Mouse (Mus musculus): ENCODE data around the gene Lrmda. TPM values are rescaled to one million over a fixed set of nuclear protein-coding genes. Genes with fewer than 3 reads are reported as not detected.

Lrmda gene
- polyA plus RNA-seq, 1 experiment from 2014 or later = 0.66 TPM

- ATAC-seq (ENCODE audit: insufficient read depth, low FRiP score, low TSS enrichment) (peak; percentile 60; the same call in 1 of the 2 replicates), DNase-seq (ENCODE audit: low spot score) (peak; percentile 38)
- no peak overlapping the region for H3K4me2 ChIP-seq (ENCODE audit: low read depth)
- peaks cover 4% of the 10 kb centered on the region; the same call in 1 of the 2 replicates for H3K4me1 ChIP-seq (ENCODE audit: control insufficient read depth, insufficient read depth, low read length)
- WGBS = 35% methylated on average over 7 of the region's 7 CpGs
- no peak overlapping the region for H3K9ac ChIP-seq (ENCODE audit: low read length)
- no peak overlapping the region for H3K4me3 ChIP-seq (ENCODE audit: low read depth, low read length)
- no peaks in the 10 kb centered on the region for H3K36me3 ChIP-seq (ENCODE audit: control insufficient read depth, insufficient read depth, low read length)
- H3K27ac ChIP-seq (ENCODE audit: low read depth, low read length) = 0 out of 2 replicates have a peak overlapping the region, but pooled peaks have one; percentile 39
- no peaks in the 10 kb centered on the region for H3K27me3 ChIP-seq (ENCODE audit: control insufficient read depth, insufficient read depth, low read length)
- H3K9me3 ChIP-seq (ENCODE audit: control insufficient read depth, low read length) = no peaks in the 10 kb centered on the region
Measured at GRCm38 (mm10) chr14:22060787-22061186, 41.3 kb downstream of the Lrmda start.

GRCm38 (mm10) chr14:22062117-22062855, 42.8 kb downstream of the Lrmda start:
- no peak overlapping the region for H3K27ac ChIP-seq (ENCODE audit: low read depth, low read length)
- H3K27me3 ChIP-seq (ENCODE audit: control insufficient read depth, insufficient read depth, low read length) = no peaks in the 10 kb centered on the region
- WGBS = 86% methylated on average over 9 of the region's 9 CpGs
- H3K4me1 ChIP-seq (ENCODE audit: control insufficient read depth, insufficient read depth, low read length) = peaks cover 3% of the 10 kb centered on the region; the same call in 1 of the 2 replicates
- ATAC-seq (ENCODE audit: insufficient read depth, low FRiP score, low TSS enrichment) (no peak), DNase-seq (ENCODE audit: low spot score) (no peak)
- H3K9ac ChIP-seq (ENCODE audit: low read length) = no peak overlapping the region
- H3K36me3 ChIP-seq (ENCODE audit: control insufficient read depth, insufficient read depth, low read length) = no peaks in the 10 kb centered on the region
- no peaks in the 10 kb centered on the region for H3K9me3 ChIP-seq (ENCODE audit: control insufficient read depth, low read length)
- no peak overlapping the region for H3K4me3 ChIP-seq (ENCODE audit: low read depth, low read length)
- no peak overlapping the region for H3K4me2 ChIP-seq (ENCODE audit: low read depth)

GRCm38 (mm10) chr14:22069169-22069568, 49.7 kb downstream of the Lrmda start:
- H3K4me3 ChIP-seq (ENCODE audit: low read depth, low read length) = no peak overlapping the region
- DNase-seq (ENCODE audit: low spot score) = no peak
- no peak overlapping the region for H3K9ac ChIP-seq (ENCODE audit: low read length)
- no peak for ATAC-seq (ENCODE audit: insufficient read depth, low FRiP score, low TSS enrichment)
- H3K36me3 ChIP-seq (ENCODE audit: control insufficient read depth, insufficient read depth, low read length) = no peaks in the 10 kb centered on the region
- no peak overlapping the region for H3K27ac ChIP-seq (ENCODE audit: low read depth, low read length)
- WGBS = 31% methylated on average over 2 of the region's 2 CpGs
- no peak overlapping the region for H3K4me2 ChIP-seq (ENCODE audit: low read depth)
- H3K4me1 ChIP-seq (ENCODE audit: control insufficient read depth, insufficient read depth, low read length) = no peaks in the 10 kb centered on the region
- H3K27me3 ChIP-seq (ENCODE audit: control insufficient read depth, insufficient read depth, low read length) = no peaks in the 10 kb centered on the region
- H3K9me3 ChIP-seq (ENCODE audit: control insufficient read depth, low read length) = no peaks in the 10 kb centered on the region

GRCm38 (mm10) chr14:22073385-22073784, 53.9 kb downstream of the Lrmda start:
- no peak overlapping the region for H3K4me3 ChIP-seq (ENCODE audit: low read depth, low read length)
- H3K4me1 ChIP-seq (ENCODE audit: control insufficient read depth, insufficient read depth, low read length) = no peaks in the 10 kb centered on the region
- DNase-seq (ENCODE audit: low spot score) (no peak), ATAC-seq (ENCODE audit: insufficient read depth, low FRiP score, low TSS enrichment) (no peak)
- H3K9ac ChIP-seq (ENCODE audit: low read length) = no peak overlapping the region
- no peaks in the 10 kb centered on the region for H3K9me3 ChIP-seq (ENCODE audit: control insufficient read depth, low read length)
- no peaks in the 10 kb centered on the region for H3K27me3 ChIP-seq (ENCODE audit: control insufficient read depth, insufficient read depth, low read length)
- no peak overlapping the region for H3K27ac ChIP-seq (ENCODE audit: low read depth, low read length)
- H3K36me3 ChIP-seq (ENCODE audit: control insufficient read depth, insufficient read depth, low read length) = no peaks in the 10 kb centered on the region
- no peak overlapping the region for H3K4me2 ChIP-seq (ENCODE audit: low read depth)
- 75% methylated on average over 5 of the region's 5 CpGs for WGBS

GRCm38 (mm10) chr14:22074229-22074628, 54.7 kb downstream of the Lrmda start:
- no peak overlapping the region for H3K27ac ChIP-seq (ENCODE audit: low read depth, low read length)
- no peaks in the 10 kb centered on the region for H3K4me1 ChIP-seq (ENCODE audit: control insufficient read depth, insufficient read depth, low read length)
- no peak for ATAC-seq (ENCODE audit: insufficient read depth, low FRiP score, low TSS enrichment)
- H3K9ac ChIP-seq (ENCODE audit: low read length) = no peak overlapping the region
- no peak overlapping the region for H3K4me3 ChIP-seq (ENCODE audit: low read depth, low read length)
- no peaks in the 10 kb centered on the region for H3K36me3 ChIP-seq (ENCODE audit: control insufficient read depth, insufficient read depth, low read length)
- no peak overlapping the region for H3K4me2 ChIP-seq (ENCODE audit: low read depth)
- no peaks in the 10 kb centered on the region for H3K9me3 ChIP-seq (ENCODE audit: control insufficient read depth, low read length)
- no peaks in the 10 kb centered on the region for H3K27me3 ChIP-seq (ENCODE audit: control insufficient read depth, insufficient read depth, low read length)
- no peak for DNase-seq (ENCODE audit: low spot score)
- 54% methylated on average over 16 of the region's 16 CpGs for WGBS

- ATAC-seq (ENCODE audit: insufficient read depth, low FRiP score, low TSS enrichment) (no peak), DNase-seq (ENCODE audit: low spot score) (no peak)
- Histone ChIP-seq H3K36me3 (ENCODE audit: control insufficient read depth, insufficient read depth, low read length) (no peaks in the 10 kb centered on the region), H3K4me2 (ENCODE audit: low read depth) (no peak overlapping the region), H3K4me3 (ENCODE audit: low read depth, low read length) (no peak overlapping the region), H3K27ac (ENCODE audit: low read depth, low read length) (no peak overlapping the region), H3K4me1 (ENCODE audit: control insufficient read depth, insufficient read depth, low read length) (no peaks in the 10 kb centered on the region), H3K9me3 (ENCODE audit: control insufficient read depth, low read length) (peaks cover 7% of the 10 kb centered on the region), H3K27me3 (ENCODE audit: control insufficient read depth, insufficient read depth, low read length) (no peaks in the 10 kb centered on the region), H3K9ac (ENCODE audit: low read length) (no peak overlapping the region)
- WGBS = 73% methylated on average over 3 of the region's 3 CpGs
Measured at GRCm38 (mm10) chr14:22083931-22084330, 64.4 kb downstream of the Lrmda start.

GRCm38 (mm10) chr14:22085411-22085810, 65.9 kb downstream of the Lrmda start:
- peaks cover 2% of the 10 kb centered on the region; the same call in 1 of the 2 replicates for H3K4me1 ChIP-seq (ENCODE audit: control insufficient read depth, insufficient read depth, low read length)
- WGBS = 91% methylated on average over 3 of the region's 3 CpGs
- no peak overlapping the region for H3K4me3 ChIP-seq (ENCODE audit: low read depth, low read length)
- no peak overlapping the region for H3K4me2 ChIP-seq (ENCODE audit: low read depth)
- H3K27me3 ChIP-seq (ENCODE audit: control insufficient read depth, insufficient read depth, low read length) = no peaks in the 10 kb centered on the region
- no peak for ATAC-seq (ENCODE audit: insufficient read depth, low FRiP score, low TSS enrichment)
- DNase-seq (ENCODE audit: low spot score) = no peak
- no peak overlapping the region for H3K9ac ChIP-seq (ENCODE audit: low read length)
- no peak overlapping the region for H3K27ac ChIP-seq (ENCODE audit: low read depth, low read length)
- H3K36me3 ChIP-seq (ENCODE audit: control insufficient read depth, insufficient read depth, low read length) = no peaks in the 10 kb centered on the region
- peaks cover 7% of the 10 kb centered on the region for H3K9me3 ChIP-seq (ENCODE audit: control insufficient read depth, low read length)

- no peaks in the 10 kb centered on the region for H3K36me3 ChIP-seq (ENCODE audit: control insufficient read depth, insufficient read depth, low read length)
- H3K27ac ChIP-seq (ENCODE audit: low read depth, low read length) = no peak overlapping the region
- no peak for ATAC-seq (ENCODE audit: insufficient read depth, low FRiP score, low TSS enrichment)
- H3K4me1 ChIP-seq (ENCODE audit: control insufficient read depth, insufficient read depth, low read length) = peaks cover 18% of the 10 kb centered on the region
- no peaks in the 10 kb centered on the region for H3K27me3 ChIP-seq (ENCODE audit: control insufficient read depth, insufficient read depth, low read length)
- no peak for DNase-seq (ENCODE audit: low spot score)
- H3K9me3 ChIP-seq (ENCODE audit: control insufficient read depth, low read length) = peaks cover 7% of the 10 kb centered on the region
- no peak overlapping the region for H3K9ac ChIP-seq (ENCODE audit: low read length)
- no peak overlapping the region for H3K4me2 ChIP-seq (ENCODE audit: low read depth)
- 98% methylated on average over 2 of the region's 2 CpGs for WGBS
- no peak overlapping the region for H3K4me3 ChIP-seq (ENCODE audit: low read depth, low read length)
Measured at GRCm38 (mm10) chr14:22088604-22089003, 69.1 kb downstream of the Lrmda start.

- no peak overlapping the region for H3K4me3 ChIP-seq (ENCODE audit: low read depth, low read length)
- no peak overlapping the region for H3K9ac ChIP-seq (ENCODE audit: low read length)
- WGBS = 48% methylated on average over 7 of the region's 7 CpGs
- no peaks in the 10 kb centered on the region for H3K27me3 ChIP-seq (ENCODE audit: control insufficient read depth, insufficient read depth, low read length)
- no peak overlapping the region for H3K27ac ChIP-seq (ENCODE audit: low read depth, low read length)
- H3K4me1 ChIP-seq (ENCODE audit: control insufficient read depth, insufficient read depth, low read length) = peaks cover 18% of the 10 kb centered on the region
- ATAC-seq (ENCODE audit: insufficient read depth, low FRiP score, low TSS enrichment) (no peak), DNase-seq (ENCODE audit: low spot score) (no peak)
- peaks cover 7% of the 10 kb centered on the region for H3K9me3 ChIP-seq (ENCODE audit: control insufficient read depth, low read length)
- H3K36me3 ChIP-seq (ENCODE audit: control insufficient read depth, insufficient read depth, low read length) = no peaks in the 10 kb centered on the region
- H3K4me2 ChIP-seq (ENCODE audit: low read depth) = no peak overlapping the region
Measured at GRCm38 (mm10) chr14:22089331-22089730, 69.8 kb downstream of the Lrmda start.

Data from neural tube, embryonic 11.5 days (tissue).